Mouse (Mus musculus): ENCODE data around the gene Rcn3. TPM values are rescaled to one million over a fixed set of nuclear protein-coding genes. Genes with fewer than 3 reads are reported as not detected.
A peak's percentile ranks its signal among the peaks of the same experiment; 100 is the strongest.

Rcn3 gene
- polyA plus RNA-seq, 1 experiment = 13.1 TPM

DNA sequence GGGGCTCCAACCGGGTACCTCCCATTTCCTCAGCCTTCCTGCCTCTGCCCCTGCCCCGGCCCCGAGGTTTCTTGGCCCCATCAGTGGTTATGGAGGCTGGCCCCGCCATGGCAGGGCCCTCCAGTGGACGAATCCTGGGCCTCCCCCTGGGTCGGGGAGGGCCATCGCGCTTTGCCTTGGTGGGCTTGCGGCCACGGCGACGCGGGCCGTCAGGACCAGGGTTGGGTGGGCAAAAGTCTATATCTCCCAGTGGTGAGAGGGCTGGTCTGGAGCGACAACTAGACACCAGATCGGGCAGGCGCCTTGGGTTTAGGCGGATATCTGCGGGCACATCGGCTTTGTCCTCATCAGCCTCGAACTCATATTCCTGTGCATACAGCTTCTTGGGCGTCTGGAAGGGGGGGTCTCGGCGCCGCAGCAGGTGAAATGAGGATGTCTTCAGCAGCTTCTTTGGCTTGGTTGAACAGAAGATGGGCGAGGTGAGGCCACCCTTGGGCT is 45.1 kb downstream of the Rcn3 start:
- no peaks in the 10 kb centered on the region for H3K4me1 ChIP-seq (ENCODE audit: control insufficient read depth, insufficient read depth, low read length)
- H3K4me3 ChIP-seq (ENCODE audit: insufficient read depth, low read length) = no peak overlapping the region
- H3K27ac ChIP-seq (ENCODE audit: insufficient read depth, low read length) = no peak overlapping the region
- TF ChIP-seq POLR2A (IDR thresholded peaks at IDR 0.05; ENCODE audit: extremely low read depth, insufficient read depth, low read length) = no peak
- no peak for TF ChIP-seq CTCF (IDR thresholded peaks at IDR 0.05; ENCODE audit: extremely low read depth, insufficient read depth, low read length)

DNA sequence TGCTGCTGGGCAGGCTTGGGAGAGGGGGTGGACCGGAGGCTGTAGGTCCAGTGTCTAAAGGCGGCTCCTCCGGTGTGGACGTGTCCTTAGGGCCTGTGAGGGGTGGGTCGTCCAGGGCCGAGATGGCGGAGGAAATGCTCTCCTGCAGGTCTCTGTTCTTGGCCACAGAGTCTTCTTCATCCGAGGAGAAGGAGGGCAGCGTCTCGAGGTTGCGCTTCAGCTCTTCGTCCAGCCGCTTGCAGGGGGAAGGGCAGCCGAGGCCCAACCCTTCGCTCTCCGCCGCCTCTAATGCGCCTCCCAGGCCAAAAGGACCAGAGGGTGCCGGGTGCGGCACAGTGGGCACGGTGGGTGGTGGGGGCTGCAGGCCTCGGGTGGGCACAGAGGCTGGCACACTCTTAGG is 46.3 kb downstream of the Rcn3 start:
- Histone ChIP-seq H3K4me1 (ENCODE audit: control insufficient read depth, insufficient read depth, low read length) (no peaks in the 10 kb centered on the region), H3K4me3 (ENCODE audit: insufficient read depth, low read length) (no peak overlapping the region), H3K27ac (ENCODE audit: insufficient read depth, low read length) (no peak overlapping the region)
- TF ChIP-seq CTCF (IDR thresholded peaks at IDR 0.05; ENCODE audit: extremely low read depth, insufficient read depth, low read length) (no peak), POLR2A (IDR thresholded peaks at IDR 0.05; ENCODE audit: extremely low read depth, insufficient read depth, low read length) (no peak)

DNA sequence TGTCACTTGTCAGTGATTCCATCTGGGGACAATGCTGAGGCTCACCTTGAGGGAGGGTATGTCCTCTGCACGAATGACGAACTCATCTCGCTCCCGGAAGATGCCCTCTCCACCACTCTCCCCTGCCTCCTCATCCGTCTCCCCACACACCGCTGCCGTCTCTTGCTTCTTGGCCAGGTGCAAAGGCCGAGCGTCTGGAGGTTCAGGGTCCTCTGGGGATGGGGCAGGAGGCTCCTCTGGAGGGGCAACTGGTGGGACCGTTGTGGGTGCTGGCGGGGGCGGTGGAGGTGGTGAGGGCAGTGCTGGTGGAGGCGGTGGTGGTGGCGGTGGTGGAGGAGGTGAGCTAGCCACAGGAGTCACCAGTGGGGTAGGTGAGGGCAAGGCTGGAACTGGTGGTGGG is 48.7 kb downstream of the Rcn3 start:
- Histone ChIP-seq H3K4me3 (ENCODE audit: insufficient read depth, low read length) (no peak overlapping the region), H3K27ac (ENCODE audit: insufficient read depth, low read length) (no peak overlapping the region), H3K4me1 (ENCODE audit: control insufficient read depth, insufficient read depth, low read length) (no peaks in the 10 kb centered on the region)
- TF ChIP-seq CTCF (IDR thresholded peaks at IDR 0.05; ENCODE audit: extremely low read depth, insufficient read depth, low read length) (no peak), POLR2A (IDR thresholded peaks at IDR 0.05; ENCODE audit: extremely low read depth, insufficient read depth, low read length) (no peak)

- no peak for TF ChIP-seq POLR2A (IDR thresholded peaks at IDR 0.05; ENCODE audit: extremely low read depth, insufficient read depth, low read length)
- TF ChIP-seq CTCF (IDR thresholded peaks at IDR 0.05; ENCODE audit: extremely low read depth, insufficient read depth, low read length) = no peak
- no peaks in the 10 kb centered on the region for H3K4me1 ChIP-seq (ENCODE audit: control insufficient read depth, insufficient read depth, low read length)
- no peak overlapping the region for H3K4me3 ChIP-seq (ENCODE audit: insufficient read depth, low read length)
- H3K27ac ChIP-seq (ENCODE audit: insufficient read depth, low read length) = no peak overlapping the region
Observed at GRCm38 (mm10) chr7:45040851-45041250, 51.2 kb downstream of the Rcn3 start.

DNA sequence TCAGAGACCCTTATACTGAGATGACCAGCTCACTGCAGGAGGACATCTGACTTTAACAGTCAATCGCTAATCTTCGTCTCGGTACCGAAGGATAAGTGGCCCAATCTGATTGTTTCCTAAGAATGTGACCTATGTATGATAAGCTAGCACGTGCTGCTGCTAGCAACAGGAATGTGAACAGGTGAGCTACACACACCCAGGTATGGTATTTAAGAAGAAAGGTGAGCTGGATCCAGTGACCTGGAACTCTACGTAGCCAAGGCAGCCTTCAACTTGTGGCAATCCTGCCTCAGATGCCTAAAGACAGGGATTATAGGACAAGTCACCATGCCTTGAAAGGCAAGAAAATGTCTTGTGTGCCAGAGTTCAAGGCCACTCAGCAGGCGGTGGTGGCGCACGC is 53.6 kb downstream of the Rcn3 start:
- TF ChIP-seq CTCF (IDR thresholded peaks at IDR 0.05; ENCODE audit: extremely low read depth, insufficient read depth, low read length) = no peak
- no peak for TF ChIP-seq POLR2A (IDR thresholded peaks at IDR 0.05; ENCODE audit: extremely low read depth, insufficient read depth, low read length)
- H3K4me3 ChIP-seq (ENCODE audit: insufficient read depth, low read length) = no peak overlapping the region
- H3K4me1 ChIP-seq (ENCODE audit: control insufficient read depth, insufficient read depth, low read length) = no peaks in the 10 kb centered on the region
- H3K27ac ChIP-seq (ENCODE audit: insufficient read depth, low read length) = no peak overlapping the region

GRCm38 (mm10) chr7:45037720-45038361 is 54.2 kb downstream of the Rcn3 start:
- H3K4me1 ChIP-seq (ENCODE audit: control insufficient read depth, insufficient read depth, low read length) = no peaks in the 10 kb centered on the region
- H3K27ac ChIP-seq (ENCODE audit: insufficient read depth, low read length) = no peak overlapping the region
- H3K4me3 ChIP-seq (ENCODE audit: insufficient read depth, low read length) = no peak overlapping the region
- TF ChIP-seq CTCF (IDR thresholded peaks at IDR 0.05; ENCODE audit: extremely low read depth, insufficient read depth, low read length) (peak; percentile 57), POLR2A (IDR thresholded peaks at IDR 0.05; ENCODE audit: extremely low read depth, insufficient read depth, low read length) (no peak)

DNA sequence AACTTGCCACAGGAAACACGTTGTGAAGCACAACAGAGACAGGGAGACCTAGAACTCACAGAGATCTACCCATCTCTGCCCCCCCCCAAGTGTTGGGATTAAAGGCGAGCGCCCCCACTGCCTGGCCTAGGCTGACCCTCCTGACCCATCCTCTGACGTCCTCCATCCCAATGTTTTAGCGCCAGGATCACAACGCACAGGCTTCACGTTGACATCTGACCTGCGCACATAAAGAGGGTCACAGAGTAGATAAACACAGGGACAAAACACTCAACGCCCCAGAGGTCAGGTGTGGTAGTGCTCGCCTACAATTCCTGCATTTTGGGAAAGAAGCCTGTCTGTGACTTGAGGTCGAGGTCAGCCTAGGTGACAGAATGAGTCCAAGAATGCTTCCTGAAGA is 55.3 kb downstream of the Rcn3 start:
- no peak overlapping the region for H3K4me3 ChIP-seq (ENCODE audit: insufficient read depth, low read length)
- H3K27ac ChIP-seq (ENCODE audit: insufficient read depth, low read length) = no peak overlapping the region
- H3K4me1 ChIP-seq (ENCODE audit: control insufficient read depth, insufficient read depth, low read length) = no peaks in the 10 kb centered on the region
- no peak for TF ChIP-seq CTCF (IDR thresholded peaks at IDR 0.05; ENCODE audit: extremely low read depth, insufficient read depth, low read length)
- TF ChIP-seq POLR2A (IDR thresholded peaks at IDR 0.05; ENCODE audit: extremely low read depth, insufficient read depth, low read length) = no peak

DNA sequence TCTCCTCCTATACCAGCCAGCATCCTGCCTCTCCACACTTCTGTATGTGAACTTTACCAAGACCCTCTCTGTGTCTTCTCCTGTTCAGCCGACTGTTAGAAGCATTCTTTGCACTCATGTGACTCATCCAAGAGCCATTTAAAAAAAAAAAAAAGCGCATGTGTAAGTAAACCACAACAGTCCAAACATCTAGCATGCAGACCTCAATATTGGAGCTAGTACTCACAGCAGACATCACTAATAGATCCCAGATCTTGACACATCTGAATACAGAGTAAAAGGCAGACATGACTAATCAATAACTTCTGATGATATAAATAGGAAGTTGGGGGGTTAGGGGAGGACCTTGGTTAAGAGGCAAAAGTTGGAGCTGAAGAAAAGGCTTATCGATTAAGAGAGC is 56.4 kb downstream of the Rcn3 start:
- TF ChIP-seq CTCF (IDR thresholded peaks at IDR 0.05; ENCODE audit: extremely low read depth, insufficient read depth, low read length) (no peak), POLR2A (IDR thresholded peaks at IDR 0.05; ENCODE audit: extremely low read depth, insufficient read depth, low read length) (no peak)
- H3K4me1 ChIP-seq (ENCODE audit: control insufficient read depth, insufficient read depth, low read length) = no peaks in the 10 kb centered on the region

DNA sequence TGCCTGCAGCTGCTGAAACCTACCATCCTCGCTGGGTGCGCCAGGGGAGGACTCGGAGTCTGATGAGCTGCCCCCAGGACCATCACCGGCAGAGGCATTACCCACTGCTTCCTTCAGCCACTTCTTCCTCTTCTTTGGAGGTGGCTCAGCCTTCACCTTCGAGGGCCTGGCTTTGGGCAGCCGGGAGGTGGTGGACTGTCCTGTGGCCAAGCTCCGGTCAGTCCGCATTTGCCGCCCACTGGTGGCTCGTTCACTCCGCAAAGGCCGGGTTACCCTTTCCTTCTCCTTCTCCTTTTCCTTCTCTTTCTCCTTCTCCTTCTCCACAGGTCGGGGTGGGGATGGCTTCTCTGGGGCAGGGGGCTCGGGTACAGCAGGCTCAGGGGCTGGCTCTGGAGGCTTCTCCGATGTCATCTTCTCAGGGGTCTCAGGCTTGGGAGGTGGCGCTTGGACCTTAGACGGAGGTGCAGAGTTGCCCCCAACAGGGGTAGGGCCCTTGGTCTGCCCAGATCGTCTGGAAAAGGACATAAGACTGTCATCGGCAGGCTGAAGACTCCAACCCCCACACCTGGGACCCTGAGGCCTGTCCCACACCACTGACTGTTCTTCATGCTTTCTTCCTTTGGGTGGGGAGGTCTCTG is 58.2 kb downstream of the Rcn3 start:
- Histone ChIP-seq H3K4me1 (ENCODE audit: control insufficient read depth, insufficient read depth, low read length) (no peaks in the 10 kb centered on the region), H3K4me3 (ENCODE audit: insufficient read depth, low read length) (no peak overlapping the region), H3K27ac (ENCODE audit: insufficient read depth, low read length) (no peak overlapping the region)
- no peak for TF ChIP-seq POLR2A (IDR thresholded peaks at IDR 0.05; ENCODE audit: extremely low read depth, insufficient read depth, low read length)
- no peak for TF ChIP-seq CTCF (IDR thresholded peaks at IDR 0.05; ENCODE audit: extremely low read depth, insufficient read depth, low read length)

More for the DNA sequence above, 56.4 kb downstream of the Rcn3 start:
- Histone ChIP-seq H3K4me3 (ENCODE audit: insufficient read depth, low read length) (no peak overlapping the region), H3K27ac (ENCODE audit: insufficient read depth, low read length) (no peak overlapping the region)

Other genes with a start within 250 kb of the Rcn3 start
- 97.5 and 101 TPM in 2 replicates for gene Akt1s1, start 243.2 kb downstream of the Rcn3 start, polyA plus RNA-seq (2012; rRNA removed)
- gene Tbc1d17, start 243.1 kb downstream of the Rcn3 start, polyA plus RNA-seq (2012; rRNA removed) = 95.0 and 99.8 TPM in 2 replicates
- gene Pnkp, start 235.1 kb downstream of the Rcn3 start, polyA plus RNA-seq (2012; rRNA removed) = 35.6 and 40.8 TPM in 2 replicates
- 359 and 377 TPM in 2 replicates for gene Ptov1, start 222.4 kb downstream of the Rcn3 start, polyA plus RNA-seq (2012; rRNA removed)
- gene Med25, start 199.5 kb downstream of the Rcn3 start, polyA plus RNA-seq (2012; rRNA removed) = 121 and 129 TPM in 2 replicates
- gene Fuz, start 196.1 kb downstream of the Rcn3 start, polyA plus RNA-seq (2012; rRNA removed) = 28.6 and 30.7 TPM in 2 replicates
- gene Ap2a1, start 162.7 kb downstream of the Rcn3 start, polyA plus RNA-seq (2012; rRNA removed) = 241 and 247 TPM in 2 replicates
- gene Tsks, start 149.0 kb downstream of the Rcn3 start, polyA plus RNA-seq (2012; rRNA removed) = 1.5 and 2.0 TPM in 2 replicates
- gene Cpt1c, start 117.4 kb downstream of the Rcn3 start, polyA plus RNA-seq (2012; rRNA removed) = 154 and 164 TPM in 2 replicates
- gene Prmt1, start 105.7 kb downstream of the Rcn3 start, polyA plus RNA-seq (2012; rRNA removed) = 162 and 169 TPM in 2 replicates
- 82.4 and 87.4 TPM in 2 replicates for gene Irf3, start 94.6 kb downstream of the Rcn3 start, polyA plus RNA-seq (2012; rRNA removed)
- 6.0 and 6.2 TPM in 2 replicates for gene Bcl2l12, start 93.5 kb downstream of the Rcn3 start, polyA plus RNA-seq (2012; rRNA removed)
- gene Scaf1, start 75.9 kb downstream of the Rcn3 start, polyA plus RNA-seq (2012; rRNA removed) = 126 and 128 TPM in 2 replicates
- 34.2 and 38.3 TPM in 2 replicates for gene Rras, start 74.3 kb downstream of the Rcn3 start, polyA plus RNA-seq (2012; rRNA removed)
- 14.6 and 15.5 TPM in 2 replicates for gene Prr12, start 39.3 kb downstream of the Rcn3 start, polyA plus RNA-seq (2012; rRNA removed)
- gene Nosip, start 29.8 kb downstream of the Rcn3 start, polyA plus RNA-seq (2012; rRNA removed) = 89.5 and 92.3 TPM in 2 replicates
- 21.4 and 23.2 TPM in 2 replicates for gene Prrg2, start 29.5 kb downstream of the Rcn3 start, polyA plus RNA-seq (2012; rRNA removed)
- 30.7 and 37.0 TPM in 2 replicates for gene Fcgrt, start 11.6 kb upstream of the Rcn3 start, polyA plus RNA-seq (2012; rRNA removed)
- 361 and 402 TPM in 2 replicates for gene Rps11, start 32.2 kb upstream of the Rcn3 start, polyA plus RNA-seq (2012; rRNA removed)
- 1,470 and 1,570 TPM in 2 replicates for gene Rpl13a, start 36.5 kb upstream of the Rcn3 start, polyA plus RNA-seq (2012; rRNA removed)
- 0.08 and 0.32 TPM in 2 replicates for gene Gm45713, start 44.0 kb upstream of the Rcn3 start, polyA plus RNA-seq (2012; rRNA removed)
- 18.4 and 20.8 TPM in 2 replicates for gene Flt3l, start 44.2 kb upstream of the Rcn3 start, polyA plus RNA-seq (2012; rRNA removed)
- 59.4 and 60.2 TPM in 2 replicates for gene Pih1d1, start 62.1 kb upstream of the Rcn3 start, polyA plus RNA-seq (2012; rRNA removed)
- gene Aldh16a1, start 62.4 kb upstream of the Rcn3 start, polyA plus RNA-seq (2012; rRNA removed) = 8.1 and 10.3 TPM in 2 replicates
- 1,033 and 1,121 TPM in 2 replicates for gene Slc17a7, start 71.7 kb upstream of the Rcn3 start, polyA plus RNA-seq (2012; rRNA removed)
- 0.38 and 0.62 TPM in 2 replicates for gene Gfy, start 87.3 kb upstream of the Rcn3 start, polyA plus RNA-seq (2012; rRNA removed)
- not detected in 2 replicates for gene Pth2, start 88.8 kb upstream of the Rcn3 start, polyA plus RNA-seq (2012; rRNA removed)
- gene Ccdc155, start 112.7 kb upstream of the Rcn3 start, polyA plus RNA-seq (2012; rRNA removed) = 4.7 and 5.0 TPM in 2 replicates
- gene Dkkl1, start 119.9 kb upstream of the Rcn3 start, polyA plus RNA-seq (2012; rRNA removed) = 41.4 and 47.2 TPM in 2 replicates
- 5.0 and 6.4 TPM in 2 replicates for gene Tead2, start 123.5 kb upstream of the Rcn3 start, polyA plus RNA-seq (2012; rRNA removed)
- 10.6 and 11.9 TPM in 2 replicates for gene Cd37, start 146.9 kb upstream of the Rcn3 start, polyA plus RNA-seq (2012; rRNA removed)
- 2.1 TPM in 2 replicates for gene Slc6a16, start 148.9 kb upstream of the Rcn3 start, polyA plus RNA-seq (2012; rRNA removed)
- gene Slc6a21, start 185.3 kb upstream of the Rcn3 start, polyA plus RNA-seq (2012; rRNA removed) = 0.08 and 0.30 TPM in 2 replicates
- 29.1 and 35.1 TPM in 2 replicates for gene Trpm4, start 241.6 kb upstream of the Rcn3 start, polyA plus RNA-seq (2012; rRNA removed)
- 0.35 and 0.55 TPM in 2 replicates for gene Hrc, start 243.1 kb upstream of the Rcn3 start, polyA plus RNA-seq (2012; rRNA removed)

Measured in cortical plate, adult 2 months (tissue).